In genomic region chr19:41015951-41016716, GRCm38 (mm10) we compare ENCODE assay signal across 8 mouse cellular contexts. TPM values are rescaled to one million over a fixed set of nuclear protein-coding genes. Genes with fewer than 3 reads are reported as not detected.
A peak's percentile ranks its signal among the peaks of the same experiment; 100 is the strongest.
DNase-seq lines count a peak whose midpoint lies in the region; ATAC-seq and TF ChIP-seq lines count a peak whose summit lies in the region.

No protein-coding gene starts in this region.

- H3K27me3 ChIP-seq in heart, adult 2 months (ENCODE audit: control insufficient read depth, insufficient read depth, low read length): no peaks in the 10 kb centered on the region
- peaks cover 28% of the 10 kb centered on the region for H3K27me3 ChIP-seq in forebrain, embryonic 12.5 days
- H3K27me3 ChIP-seq in hindbrain, embryonic 15.5 days: 0 out of 2 replicates have a peak, but pooled peaks cover 4% of the 10 kb centered on the region
- H3K27me3 ChIP-seq in limb, embryonic 11.5 days (ENCODE audit: control insufficient read depth, insufficient read depth, low read length): no peaks in the 10 kb centered on the region
- no peaks in the 10 kb centered on the region; the same call in 1 of the 2 replicates for H3K27me3 ChIP-seq in midbrain, embryonic 11.5 days (ENCODE audit: control insufficient read depth, insufficient read depth, low read length)

- H3K36me3 ChIP-seq in heart, adult 2 months (ENCODE audit: control insufficient read depth, insufficient read depth, low read length): no peaks in the 10 kb centered on the region
- no peaks in the 10 kb centered on the region for H3K36me3 ChIP-seq in forebrain, embryonic 12.5 days (replicated peaks)
- H3K36me3 ChIP-seq in hindbrain, embryonic 15.5 days: no peaks in the 10 kb centered on the region
- H3K36me3 ChIP-seq in limb, embryonic 11.5 days (ENCODE audit: control insufficient read depth, insufficient read depth, low read length): no peaks in the 10 kb centered on the region
- no peaks in the 10 kb centered on the region for H3K36me3 ChIP-seq in midbrain, embryonic 11.5 days (ENCODE audit: control insufficient read depth, insufficient read depth, low read length)

- H3K79me2 ChIP-seq in heart, adult 2 months (replicated peaks; ENCODE audit: control insufficient read depth, insufficient read depth, low read length): no peaks in the 10 kb centered on the region

- DNase-seq in heart, adult 2 months: peak; percentile 43 to 46
- no peak for DNase-seq in heart, adult 11 months
- DNase-seq in brain, embryonic 18.5 days (ENCODE audit: low read depth, low spot score): peak; percentile 60
- peak; percentile 54 for DNase-seq in limb, embryonic 11.5 days (ENCODE audit: low spot score)
- peak; percentile 96 for DNase-seq in midbrain, embryonic 11.5 days (ENCODE audit: low spot score, missing footprints)
- peak; percentile 53 to 80 for DNase-seq in spleen, postnatal 10 days (ENCODE audit: low spot score in 2 of 2)

- no peak overlapping the region for H3K27ac ChIP-seq in heart, adult 2 months
- no peak overlapping the region for H3K27ac ChIP-seq in forebrain, embryonic 12.5 days
- H3K27ac ChIP-seq in hindbrain, embryonic 15.5 days (replicated peaks): no peak overlapping the region
- H3K27ac ChIP-seq in limb, embryonic 11.5 days (replicated peaks; ENCODE audit: low read depth, low read length): no peak overlapping the region
- no peak overlapping the region for H3K27ac ChIP-seq in midbrain, embryonic 11.5 days (ENCODE audit: low read depth, low read length)

- peaks cover 3% of the 10 kb centered on the region for H3K4me1 ChIP-seq in heart, adult 2 months (ENCODE audit: control insufficient read depth, insufficient read depth, low read length)
- peaks cover 4% of the 10 kb centered on the region; the same call in 1 of the 2 replicates for H3K4me1 ChIP-seq in forebrain, embryonic 12.5 days
- peaks cover 4% of the 10 kb centered on the region for H3K4me1 ChIP-seq in hindbrain, embryonic 15.5 days (replicated peaks)
- 0 out of 2 replicates have a peak, but pooled peaks cover 3% of the 10 kb centered on the region for H3K4me1 ChIP-seq in limb, embryonic 11.5 days (ENCODE audit: control insufficient read depth, insufficient read depth, low read length)
- peaks cover 2% of the 10 kb centered on the region; the same call in 1 of the 2 replicates for H3K4me1 ChIP-seq in midbrain, embryonic 11.5 days (ENCODE audit: control insufficient read depth, insufficient read depth, low read length)

- no peak overlapping the region for H3K4me3 ChIP-seq in heart, adult 2 months
- H3K4me3 ChIP-seq in forebrain, embryonic 12.5 days (replicated peaks): peak overlapping the region; percentile 23
- peak overlapping the region; percentile 15; the same call in 1 of the 2 replicates for H3K4me3 ChIP-seq in hindbrain, embryonic 15.5 days
- H3K4me3 ChIP-seq in limb, embryonic 11.5 days (ENCODE audit: low read depth, low read length): no peak overlapping the region
- H3K4me3 ChIP-seq in midbrain, embryonic 11.5 days (ENCODE audit: low read depth, low read length): 0 out of 2 replicates have a peak overlapping the region, but pooled peaks have one; percentile 10

- WGBS in heart, adult 2 months: 15% methylated on average over 14 of the region's 14 CpGs
- 19% methylated on average over 14 of the region's 14 CpGs for WGBS in forebrain, embryonic 12.5 days
- WGBS in hindbrain, embryonic 15.5 days: 16% methylated on average over 14 of the region's 14 CpGs
- WGBS in limb, embryonic 11.5 days: 21% methylated on average over 14 of the region's 14 CpGs
- WGBS in midbrain, embryonic 11.5 days: 19% methylated on average over 14 of the region's 14 CpGs

- 0 out of 2 replicates have a peak overlapping the region, but pooled peaks have one; percentile 1 for H3K9ac ChIP-seq in heart, adult 2 months (ENCODE audit: low read depth, low read length)
- no peak overlapping the region for H3K9ac ChIP-seq in forebrain, embryonic 12.5 days
- 0 out of 2 replicates have a peak overlapping the region, but pooled peaks have one; percentile 3 for H3K9ac ChIP-seq in hindbrain, embryonic 15.5 days
- no peak overlapping the region for H3K9ac ChIP-seq in limb, embryonic 11.5 days (ENCODE audit: low read length)
- peak overlapping the region; percentile 38; the same call in 1 of the 2 replicates for H3K9ac ChIP-seq in midbrain, embryonic 11.5 days (ENCODE audit: low read length)

- no peaks in the 10 kb centered on the region for H3K9me3 ChIP-seq in forebrain, embryonic 12.5 days
- H3K9me3 ChIP-seq in hindbrain, embryonic 15.5 days: no peaks in the 10 kb centered on the region
- H3K9me3 ChIP-seq in limb, embryonic 11.5 days (ENCODE audit: control insufficient read depth, low read length): no peaks in the 10 kb centered on the region
- no peaks in the 10 kb centered on the region for H3K9me3 ChIP-seq in midbrain, embryonic 11.5 days (ENCODE audit: control insufficient read depth, low read length)

- intact Hi-C loops in heart, adult 2 months (cut with DNase I): loop anchor here (1.0 kb wide), 2 partner anchors 53 to 262 kb away; no protein-coding TSS in a partner anchor

- TF ChIP-seq POLR2A in heart, adult 2 months (IDR thresholded peaks at IDR 0.05; ENCODE audit: insufficient read depth, low read depth, low read length): no peak

- 0 out of 2 replicates have a peak, but pooled peaks have one; percentile 49 for ATAC-seq in forebrain, embryonic 12.5 days (ENCODE audit: low FRiP score)
- peak; percentile 70; the same call in 1 of the 2 replicates for ATAC-seq in hindbrain, embryonic 15.5 days (ENCODE audit: low FRiP score, low read depth)
- no peak for ATAC-seq in limb, embryonic 11.5 days (ENCODE audit: insufficient number of reproducible peaks, low FRiP score, low TSS enrichment, low read depth)
- peak; percentile 67 for ATAC-seq in midbrain, embryonic 11.5 days (ENCODE audit: low FRiP score)

- no peak for TF ChIP-seq EP300 in heart, adult 2 months (IDR thresholded peaks at IDR 0.05; ENCODE audit: insufficient read depth, low read depth, low read length)

- peak; percentile 75 for TF ChIP-seq CTCF in heart, adult 2 months (IDR thresholded peaks at IDR 0.05)

- H3K4me2 ChIP-seq in forebrain, embryonic 12.5 days: peak overlapping the region; percentile 51
- peak overlapping the region; percentile 49 for H3K4me2 ChIP-seq in hindbrain, embryonic 15.5 days
- H3K4me2 ChIP-seq in limb, embryonic 11.5 days (ENCODE audit: low read depth, severe bottlenecking): peak overlapping the region; percentile 24
- peak overlapping the region; percentile 53 for H3K4me2 ChIP-seq in midbrain, embryonic 11.5 days

RNA-seq across cellular contexts. Expression of gene Dntt, which starts 12.9 kb away (rescaled TPM):
- not detected for total RNA-seq in heart, adult 2 months (2021)
- 0.12 TPM in 1 of 2 replicates, not detected in the other for polyA plus RNA-seq in heart, adult 2 months (2012; rRNA removed)
- polyA plus RNA-seq in forebrain, embryonic 12.5 days (2016; fragmentation: Nextera tagmentation; extraction: Ambion mirVana): not detected in 2 replicates
- polyA plus RNA-seq in hindbrain, embryonic 15.5 days (2015; fragmentation: Nextera tagmentation; extraction: Ambion mirVana): not detected in 2 replicates
- not detected in 2 replicates for polyA plus RNA-seq in limb, embryonic 11.5 days (2014; fragmentation: Nextera tagmentation; extraction: Ambion mirVana)
- polyA plus RNA-seq in midbrain, embryonic 11.5 days (2014; fragmentation: Nextera tagmentation; extraction: Ambion mirVana): 0.14 TPM in 1 of 2 replicates, not detected in the other

RNA-seq across cellular contexts. Expression of gene Blnk, which starts 21.8 kb away (rescaled TPM):
- total RNA-seq in heart, adult 2 months (2021): 1 to 10 TPM; 1.2 to 1.7 TPM
- polyA plus RNA-seq in heart, adult 2 months (2012; rRNA removed): 1.9 and 3.6 TPM in 2 replicates
- polyA plus RNA-seq in forebrain, embryonic 12.5 days (2016; fragmentation: Nextera tagmentation; extraction: Ambion mirVana): 1.2 TPM in 2 replicates
- polyA plus RNA-seq in hindbrain, embryonic 15.5 days (2015; fragmentation: Nextera tagmentation; extraction: Ambion mirVana): 0.72 and 0.79 TPM in 2 replicates
- polyA plus RNA-seq in limb, embryonic 11.5 days (2014; fragmentation: Nextera tagmentation; extraction: Ambion mirVana): 0.97 and 1.5 TPM in 2 replicates
- polyA plus RNA-seq in midbrain, embryonic 11.5 days (2014; fragmentation: Nextera tagmentation; extraction: Ambion mirVana): 0.19 and 0.56 TPM in 2 replicates

Comparison
In these comparisons a context has a peak if more than half of its experiments do, and no peak if none do; other contexts are left out.
1. H3K4me3 ChIP-seq: peak in forebrain, embryonic 12.5 days (single experiment), hindbrain, embryonic 15.5 days (single experiment) and midbrain, embryonic 11.5 days (single experiment); none in heart, adult 2 months (single experiment) and limb, embryonic 11.5 days (single experiment).
2. H3K9ac ChIP-seq: peak in heart, adult 2 months (single experiment), hindbrain, embryonic 15.5 days (single experiment) and midbrain, embryonic 11.5 days (single experiment); none in forebrain, embryonic 12.5 days (single experiment) and limb, embryonic 11.5 days (single experiment).
3. Peak in every context shown above with its lines, with median percentiles within 50 percentile points of each other: H3K4me2 ChIP-seq.